Mouse (Mus musculus) thymus, postnatal 36 days (tissue): ENCODE measurements at regions not wholly inside any gene's neighbourhood (a gene's known extent, or its start where the extent isn't known, plus 50 kb on each side); places are given as distances from the start of the nearest gene placed in this dataset.
A peak's percentile ranks its signal among the peaks of the same experiment; 100 is the strongest.

ENCODE experiments used
- DNase-seq, 2 experiments: peaks; one replicate each; pipeline ENCODE4 v3.0.0; 2022; ENCODE audit warnings: mixed read lengths in 2 of 2

GRCm38 (mm10) chr13:44413305-44413704 lies 316.0 kb upstream of the Jarid2 start:
- no peak for DNase-seq

GRCm38 (mm10) chr13:44415971-44416370 lies 313.3 kb upstream of the Jarid2 start:
- DNase-seq, result no peak

GRCm38 (mm10) chr13:44416986-44417385 lies 312.3 kb upstream of the Jarid2 start:
- DNase-seq, result no peak

- no peak for DNase-seq
These were observed 310.2 kb upstream of the Jarid2 start for GRCm38 (mm10) chr13:44419056-44419455.

- DNase-seq, result peak in 1 of 2 experiments; percentile 23
These were observed 309.6 kb upstream of the Jarid2 start for GRCm38 (mm10) chr13:44419472-44420226.

- DNase-seq, result no peak
These were observed 309.1 kb upstream of the Jarid2 start for GRCm38 (mm10) chr13:44420227-44420592.

- no peak for DNase-seq
These were observed 308.3 kb upstream of the Jarid2 start for GRCm38 (mm10) chr13:44420941-44421340.

- no peak for DNase-seq
These were observed 307.8 kb upstream of the Jarid2 start for GRCm38 (mm10) chr13:44421426-44421825.

- no peak for DNase-seq
These were observed 307.4 kb upstream of the Jarid2 start for GRCm38 (mm10) chr13:44421922-44422321.

GRCm38 (mm10) chr13:44430492-44430891 lies 298.8 kb upstream of the Jarid2 start:
- no peak for DNase-seq

GRCm38 (mm10) chr13:44437709-44438108 lies 291.6 kb upstream of the Jarid2 start:
- DNase-seq, result no peak

GRCm38 (mm10) chr13:44441061-44441460 lies 288.2 kb upstream of the Jarid2 start:
- no peak for DNase-seq

- DNase-seq, result no peak
These were observed 280.0 kb upstream of the Jarid2 start for GRCm38 (mm10) chr13:44449216-44449830.

- DNase-seq, result no peak
These were observed 278.1 kb upstream of the Jarid2 start for GRCm38 (mm10) chr13:44451224-44451623.

GRCm38 (mm10) chr13:44453131-44453530 lies 276.1 kb upstream of the Jarid2 start:
- DNase-seq, result no peak

GRCm38 (mm10) chr13:44454136-44454535 lies 275.1 kb upstream of the Jarid2 start:
- no peak for DNase-seq

- DNase-seq, result no peak
These were observed 274.1 kb upstream of the Jarid2 start for GRCm38 (mm10) chr13:44455193-44455592.

GRCm38 (mm10) chr13:44458744-44459143 lies 270.5 kb upstream of the Jarid2 start:
- no peak for DNase-seq

GRCm38 (mm10) chr13:44459148-44459547 lies 270.1 kb upstream of the Jarid2 start:
- DNase-seq, result no peak

- no peak for DNase-seq
These were observed 265.6 kb upstream of the Jarid2 start for GRCm38 (mm10) chr13:44463675-44464074.

GRCm38 (mm10) chr13:44465567-44465966 lies 263.7 kb upstream of the Jarid2 start:
- DNase-seq, result no peak

GRCm38 (mm10) chr13:44468963-44469674 lies 260.2 kb upstream of the Jarid2 start:
- DNase-seq, result no peak

GRCm38 (mm10) chr13:44469675-44470074 lies 259.6 kb upstream of the Jarid2 start:
- no peak for DNase-seq

GRCm38 (mm10) chr13:44473200-44473599 lies 256.1 kb upstream of the Jarid2 start:
- no peak for DNase-seq
